ENCODE assay signal across 21 mouse cellular contexts in genomic region chr3:62404477-62405246, GRCm38 (mm10).
A peak's percentile ranks its signal among the peaks of the same experiment; 100 is the strongest.
DNase-seq lines count a peak whose midpoint lies in the region; ATAC-seq and TF ChIP-seq lines count a peak whose summit lies in the region.
"Had no signal": no experiment of that assay in that cellular context is flagged by ENCODE, and none has a peak within 500 bp of the region (broad histone marks: within the 10 kb centered on the region; RNA-seq: fewer than 3 reads in every experiment).

No protein-coding gene starts in this region.

- no peaks in the 10 kb centered on the region for H3K36me3 ChIP-seq in forebrain, embryonic 10.5 days (replicated peaks)
- no peaks in the 10 kb centered on the region for H3K36me3 ChIP-seq in forebrain, postnatal 0 days (ENCODE audit: insufficient read depth)
- H3K36me3 ChIP-seq in forebrain, embryonic 16.5 days (ENCODE audit: control insufficient read depth, insufficient read depth), result no peaks in the 10 kb centered on the region
- H3K36me3 ChIP-seq in kidney, adult 2 months (ENCODE audit: control insufficient read depth, insufficient read depth, low read length), result no peaks in the 10 kb centered on the region
- H3K36me3 ChIP-seq: embryonic facial prominence, embryonic 10.5 days; hindbrain, embryonic 13.5 days; limb, embryonic 10.5 days; midbrain, embryonic 13.5 days had no signal

- no peak overlapping the region for H3K9ac ChIP-seq in forebrain, postnatal 0 days
- no peak overlapping the region for H3K9ac ChIP-seq in forebrain, embryonic 16.5 days (replicated peaks; ENCODE audit: low read depth, low read length)
- H3K9ac ChIP-seq: hindbrain, embryonic 13.5 days; midbrain, embryonic 13.5 days had no signal

- no peak for TF ChIP-seq CTCF in forebrain, postnatal 0 days (IDR thresholded peaks at IDR 0.05; ENCODE audit: low read depth)
- no peak for TF ChIP-seq CTCF in layer of hippocampus, adult 2 months (conservative IDR thresholded peaks at IDR 0.05)
- TF ChIP-seq CTCF in kidney, adult 2 months (conservative IDR thresholded peaks at IDR 0.05; ENCODE audit: insufficient read depth, insufficient read length, low read depth, low read length), result no peak

- H3K4me1 ChIP-seq in forebrain, embryonic 10.5 days, result peaks cover 18% of the 10 kb centered on the region
- no peaks in the 10 kb centered on the region for H3K4me1 ChIP-seq in forebrain, postnatal 0 days (ENCODE audit: insufficient read depth)
- peaks cover 4% of the 10 kb centered on the region; the same call in 1 of the 2 replicates for H3K4me1 ChIP-seq in forebrain, embryonic 16.5 days (replicated peaks; ENCODE audit: control insufficient read depth, insufficient read depth, low read length)
- H3K4me1 ChIP-seq in kidney, adult 2 months (ENCODE audit: control insufficient read depth, insufficient read depth, low read length), result no peaks in the 10 kb centered on the region
- H3K4me1 ChIP-seq: embryonic facial prominence, embryonic 10.5 days; midbrain, embryonic 13.5 days had no signal

- H3K27me3 ChIP-seq in forebrain, embryonic 10.5 days (ENCODE audit: poor library complexity, severe bottlenecking), result no peaks in the 10 kb centered on the region
- H3K27me3 ChIP-seq in forebrain, postnatal 0 days (ENCODE audit: insufficient read depth, low read length), result no peaks in the 10 kb centered on the region
- H3K27me3 ChIP-seq in forebrain, embryonic 16.5 days (replicated peaks; ENCODE audit: control insufficient read depth, insufficient read depth, low read length), result no peaks in the 10 kb centered on the region
- no peaks in the 10 kb centered on the region for H3K27me3 ChIP-seq in kidney, adult 2 months (replicated peaks; ENCODE audit: control insufficient read depth, insufficient read depth, low read length)
- H3K27me3 ChIP-seq: hindbrain, embryonic 13.5 days; midbrain, embryonic 13.5 days had no signal

- no peaks in the 10 kb centered on the region for H3K9me3 ChIP-seq in forebrain, embryonic 10.5 days
- H3K9me3 ChIP-seq in forebrain, postnatal 0 days (ENCODE audit: low read length), result no peaks in the 10 kb centered on the region
- H3K9me3 ChIP-seq in forebrain, embryonic 16.5 days (ENCODE audit: control insufficient read depth, low read length), result no peaks in the 10 kb centered on the region
- H3K9me3 ChIP-seq: embryonic facial prominence, embryonic 10.5 days; hindbrain, embryonic 13.5 days; limb, embryonic 10.5 days; midbrain, embryonic 13.5 days had no signal

- no peak overlapping the region for H3K4me2 ChIP-seq in forebrain, postnatal 0 days (ENCODE audit: low read depth)
- no peak overlapping the region for H3K4me2 ChIP-seq in forebrain, embryonic 16.5 days (ENCODE audit: low read length)
- H3K4me2 ChIP-seq: hindbrain, embryonic 13.5 days; midbrain, embryonic 13.5 days had no signal

- no peak for DNase-seq in forebrain, embryonic 10.5 days (ENCODE audit: extremely low spot score, low spot score)
- no peak for DNase-seq in forebrain, postnatal 0 days
- no peak for DNase-seq in layer of hippocampus, adult 2 months (ENCODE audit: low spot score in 2 of 2)
- DNase-seq in layer of hippocampus, adult 8-10 months (ENCODE audit: low spot score in 2 of 2), result no peak
- peak; percentile 46 for DNase-seq in lung, postnatal 36 days
- DNase-seq in kidney, adult 2 months, result no peak
- DNase-seq in liver, result no peak
- DNase-seq: adrenal gland, adult 2 months; cerebellum, adult 11-12 months; cerebellum, postnatal 10 days; gastrocnemius, postnatal 36 days; kidney, adult 11 months; retina, postnatal 1 day; right cerebral cortex, postnatal 25 days; thymus, postnatal 14 days had no signal

- peak overlapping the region; percentile 9; the same call in 1 of the 2 replicates for H3K27ac ChIP-seq in forebrain, embryonic 10.5 days
- H3K27ac ChIP-seq in forebrain, postnatal 0 days (ENCODE audit: low read depth, low read length), result no peak overlapping the region
- peak overlapping the region; percentile 70 for H3K27ac ChIP-seq in layer of hippocampus, adult 2 months
- H3K27ac ChIP-seq in forebrain, embryonic 16.5 days (ENCODE audit: low read length), result no peak overlapping the region
- no peak overlapping the region for H3K27ac ChIP-seq in kidney, adult 2 months (ENCODE audit: insufficient read depth, low read depth, low read length)
- H3K27ac ChIP-seq: embryonic facial prominence, embryonic 10.5 days; hindbrain, embryonic 13.5 days; kidney, postnatal 0 days; limb, embryonic 10.5 days; midbrain, embryonic 13.5 days had no signal

- H3K4me3 ChIP-seq in forebrain, embryonic 10.5 days, result no peak overlapping the region
- H3K4me3 ChIP-seq in forebrain, postnatal 0 days (ENCODE audit: low read depth, low read length), result no peak overlapping the region
- H3K4me3 ChIP-seq in layer of hippocampus, adult 2 months, result no peak overlapping the region
- H3K4me3 ChIP-seq in forebrain, embryonic 16.5 days (replicated peaks; ENCODE audit: low read length), result no peak overlapping the region
- no peak overlapping the region for H3K4me3 ChIP-seq in kidney, adult 2 months (ENCODE audit: insufficient read depth, low read depth, low read length)
- H3K4me3 ChIP-seq: embryonic facial prominence, embryonic 10.5 days; hindbrain, embryonic 13.5 days; limb, embryonic 10.5 days; midbrain, embryonic 13.5 days had no signal

- ATAC-seq in forebrain, postnatal 0 days, result no peak
- peak; percentile 61 for ATAC-seq in forebrain, embryonic 16.5 days
- ATAC-seq: midbrain, embryonic 13.5 days had no signal

- WGBS in forebrain, embryonic 10.5 days, result 73% methylated on average over 7 of the region's 7 CpGs
- 37% methylated on average over 7 of the region's 7 CpGs for WGBS in forebrain, postnatal 0 days
- WGBS in forebrain, embryonic 16.5 days, result 32% methylated on average over 7 of the region's 7 CpGs
- 83% methylated on average over 7 of the region's 7 CpGs for WGBS in kidney, adult 2 months

- no peak for TF ChIP-seq POLR2A in kidney, adult 2 months (IDR thresholded peaks at IDR 0.05; ENCODE audit: low read depth, low read length)

Comparison
In these comparisons a context has a peak if more than half of its experiments do, and no peak if none do; other contexts are left out.
1. H3K27ac ChIP-seq: peak in forebrain, embryonic 10.5 days (single experiment) and layer of hippocampus, adult 2 months (single experiment); none in forebrain, postnatal 0 days (single experiment), forebrain, embryonic 16.5 days (single experiment) and kidney, adult 2 months (single experiment).